Mouse (Mus musculus) heart, embryonic 11.5 days (tissue): ENCODE measurements at regions not wholly inside any gene's neighbourhood (a gene's known extent, or its start where the extent isn't known, plus 50 kb on each side); places are given as distances from the start of the nearest gene placed in this dataset.

Experiments
- ATAC-seq: fragments of 200-750 bp; cut with Nextera tagmentation; replicated peaks from 2 replicates; pipeline ENCODE4 v1.8.0; 2017; ENCODE audit warnings: moderate library complexity; ENCODE audit not compliant: insufficient number of reproducible peaks, low FRiP score, low TSS enrichment
- H3K27ac ChIP-seq: fragments of 300-500 bp; sonication (generic); 2 replicates; pipeline ENCODE4 v1.5.1; 2014; ENCODE audit warnings: mild to moderate bottlenecking, low read depth, low read length
- H3K27me3 ChIP-seq: fragments of 300-500 bp; sonication (generic); 2 replicates; pipeline ENCODE4 v1.6.1; 2014; ENCODE audit warnings: mild to moderate bottlenecking, low read length, mixed read lengths; ENCODE audit not compliant: control insufficient read depth, insufficient read depth
- H3K36me3 ChIP-seq: fragments of 300-500 bp; sonication (generic); 2 replicates; pipeline ENCODE4 v1.6.1; 2014; ENCODE audit warnings: mild to moderate bottlenecking, low read length, moderate library complexity, mixed read lengths; ENCODE audit not compliant: control insufficient read depth, insufficient read depth
- H3K4me1 ChIP-seq: fragments of 300-500 bp; sonication (generic); 2 replicates; pipeline ENCODE4 v1.6.1; 2014; ENCODE audit warnings: low read length; ENCODE audit not compliant: control insufficient read depth, insufficient read depth
- H3K4me2 ChIP-seq: fragments of 300-500 bp; sonication (generic); 2 replicates; pipeline ENCODE4 v1.6.1; 2014; ENCODE audit warnings: mild to moderate bottlenecking, moderate library complexity
- H3K4me3 ChIP-seq: fragments of 300-500 bp; sonication (generic); 2 replicates; pipeline ENCODE4 v1.5.1; 2014; ENCODE audit warnings: low read depth, low read length
- H3K9ac ChIP-seq: fragments of 300-500 bp; sonication (generic); 2 replicates; pipeline ENCODE4 v1.6.1; 2014; ENCODE audit warnings: mild to moderate bottlenecking, low read depth, low read length, moderate library complexity
- H3K9me3 ChIP-seq: fragments of 300-500 bp; sonication (generic); replicated peaks from 2 replicates; pipeline ENCODE4 v1.6.1; 2016; ENCODE audit warnings: low read length; ENCODE audit not compliant: control insufficient read depth
- WGBS: fragments of 180-500 bp; shearing (Covaris S2); extraction: QIAGEN DNeasy Blood & Tissue Kit; methylation state at CpG from one replicate; pipeline ENCODE4 v1.1.7; 2014; ENCODE audit not compliant: insufficient replicate concordance; 5-methylcytosine and 5-hydroxymethylcytosine counted together

DNA sequence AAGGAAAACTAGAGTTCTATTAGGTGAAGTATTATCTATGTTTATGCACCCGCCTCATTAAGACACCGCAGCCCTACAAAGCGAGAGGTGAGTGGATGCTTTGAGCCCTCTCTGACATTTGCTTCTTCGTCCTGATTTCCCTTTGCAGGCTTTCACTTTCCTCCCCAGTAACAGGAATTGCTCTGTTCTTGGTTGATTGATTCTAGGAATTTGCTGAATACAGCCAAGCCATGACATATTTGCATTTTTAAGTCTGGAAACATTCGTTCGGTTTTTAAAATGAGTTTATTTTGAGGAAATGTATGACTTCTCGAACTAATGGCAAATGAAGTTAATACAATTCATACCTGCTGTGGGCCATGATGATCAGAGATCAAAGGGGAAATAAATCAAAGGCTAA lies 246.5 kb upstream of the Prkcq start:
- H3K27me3 ChIP-seq = no peaks in the 10 kb centered on the region
- WGBS = 80% methylated on average over 7 of the region's 7 CpGs
- ATAC-seq = no peak
- H3K4me3 ChIP-seq = no peak overlapping the region
- H3K27ac ChIP-seq = no peak overlapping the region
- no peaks in the 10 kb centered on the region for H3K36me3 ChIP-seq
- no peak overlapping the region for H3K4me2 ChIP-seq
- no peak overlapping the region for H3K9ac ChIP-seq
- no peaks in the 10 kb centered on the region for H3K9me3 ChIP-seq
- no peaks in the 10 kb centered on the region for H3K4me1 ChIP-seq

DNA sequence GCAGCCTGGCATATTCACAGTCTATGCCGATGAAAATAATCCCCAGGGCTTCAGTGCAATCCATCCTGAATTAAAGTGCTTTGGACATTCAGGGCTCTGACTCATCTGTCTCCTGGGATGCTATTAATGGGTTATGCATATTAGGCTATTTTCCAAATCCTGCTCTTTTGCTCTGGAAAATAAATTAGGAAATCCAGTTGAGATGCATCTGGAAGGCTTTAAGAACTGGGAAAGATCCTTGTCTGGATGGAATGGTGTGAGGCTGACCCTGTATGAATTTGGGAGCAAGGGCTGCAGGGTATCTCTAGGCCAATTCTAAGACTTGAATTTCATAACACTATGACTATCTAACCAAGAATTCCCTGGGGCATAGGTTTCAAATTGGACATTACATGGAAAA lies 234.5 kb upstream of the Prkcq start:
- no peak overlapping the region for H3K4me3 ChIP-seq
- H3K27me3 ChIP-seq = no peaks in the 10 kb centered on the region
- H3K4me2 ChIP-seq = no peak overlapping the region
- no peaks in the 10 kb centered on the region for H3K4me1 ChIP-seq
- H3K9me3 ChIP-seq = no peaks in the 10 kb centered on the region
- no peak overlapping the region for H3K9ac ChIP-seq
- no peak for ATAC-seq
- H3K27ac ChIP-seq = no peak overlapping the region
- WGBS = 84% methylated on average over 1 of the region's 1 CpGs
- H3K36me3 ChIP-seq = no peaks in the 10 kb centered on the region

DNA sequence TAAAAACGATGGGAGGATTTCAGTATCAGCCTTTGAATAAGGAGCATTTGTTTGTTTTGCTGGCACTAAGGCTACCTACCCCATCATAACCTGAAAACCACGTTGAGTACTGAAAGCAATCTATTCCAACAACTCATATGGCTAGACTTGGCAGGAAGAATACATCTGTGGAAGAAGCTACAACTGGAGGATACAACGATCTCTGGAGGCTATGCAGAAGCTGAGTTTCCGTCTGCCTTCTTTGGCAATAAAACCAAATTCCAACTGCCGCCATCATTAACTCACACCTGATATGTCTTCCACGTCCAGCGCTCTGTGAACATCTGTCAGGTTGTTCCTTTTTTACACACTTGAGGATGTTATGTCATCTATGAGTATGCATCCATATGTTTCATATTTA lies 206.7 kb upstream of the Prkcq start:
- ATAC-seq = no peak
- H3K9me3 ChIP-seq = no peaks in the 10 kb centered on the region
- H3K36me3 ChIP-seq = no peaks in the 10 kb centered on the region
- no peak overlapping the region for H3K9ac ChIP-seq
- H3K27me3 ChIP-seq = no peaks in the 10 kb centered on the region
- H3K27ac ChIP-seq = no peak overlapping the region
- no peaks in the 10 kb centered on the region for H3K4me1 ChIP-seq
- WGBS = 72% methylated on average over 7 of the region's 7 CpGs
- no peak overlapping the region for H3K4me2 ChIP-seq
- H3K4me3 ChIP-seq = no peak overlapping the region

DNA sequence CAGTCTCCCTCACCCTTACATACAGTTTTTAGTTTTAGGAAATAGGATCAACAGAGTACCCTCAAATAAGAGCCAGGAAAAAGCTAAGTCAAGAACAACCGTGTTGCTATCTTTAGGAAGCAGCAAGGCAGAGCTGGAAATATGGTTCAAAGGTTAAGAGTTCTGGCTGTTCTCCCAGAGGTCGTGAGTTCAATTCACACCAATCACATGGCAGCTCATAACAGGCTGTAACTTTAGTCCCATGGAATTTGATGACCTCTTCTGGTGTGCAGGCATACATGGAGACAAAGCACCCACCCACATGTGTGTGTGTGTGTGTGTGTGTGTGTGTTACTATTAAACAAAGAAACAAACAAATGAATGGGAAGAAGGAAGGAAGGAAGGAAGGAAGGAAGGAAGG lies 205.0 kb upstream of the Prkcq start:
- Histone ChIP-seq H3K4me1 (no peaks in the 10 kb centered on the region), H3K9me3 (no peaks in the 10 kb centered on the region), H3K9ac (no peak overlapping the region), H3K36me3 (no peaks in the 10 kb centered on the region), H3K4me3 (no peak overlapping the region), H3K27me3 (no peaks in the 10 kb centered on the region), H3K27ac (no peak overlapping the region), H3K4me2 (no peak overlapping the region)
- WGBS = 54% methylated on average over 2 of the region's 2 CpGs
- ATAC-seq = no peak

DNA sequence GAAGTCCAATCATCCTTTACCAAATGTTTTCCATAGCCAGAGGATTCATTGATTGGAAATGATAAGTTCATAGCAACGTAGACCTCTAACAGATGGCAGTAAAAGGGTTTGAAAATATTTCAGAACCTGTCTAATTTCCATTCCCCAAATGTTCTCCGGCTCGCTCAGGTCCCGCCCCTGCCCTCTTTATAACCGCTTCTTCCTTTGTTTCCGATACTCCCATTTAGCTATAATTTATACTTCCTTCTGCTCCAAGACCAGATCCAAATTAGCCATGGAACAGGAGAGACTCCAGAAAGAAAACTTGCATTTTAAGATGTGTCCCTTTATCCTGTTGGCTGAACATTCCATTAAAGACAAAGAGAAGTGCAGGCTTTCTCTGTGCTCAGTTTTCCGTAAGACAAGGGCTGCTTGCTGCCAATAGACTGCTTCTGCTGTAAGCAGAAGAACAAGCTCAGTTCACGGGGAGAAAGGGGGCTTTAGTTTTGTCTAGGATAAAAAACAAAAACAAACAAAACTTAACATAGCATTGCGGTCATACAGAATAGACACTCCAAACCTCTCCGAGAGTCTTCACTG lies 202.7 kb upstream of the Prkcq start:
- no peak for ATAC-seq
- no peak overlapping the region for H3K4me3 ChIP-seq
- WGBS = 87% methylated on average over 10 of the region's 10 CpGs
- H3K9ac ChIP-seq = no peak overlapping the region
- H3K27me3 ChIP-seq = no peaks in the 10 kb centered on the region
- H3K4me1 ChIP-seq = no peaks in the 10 kb centered on the region
- no peaks in the 10 kb centered on the region for H3K9me3 ChIP-seq
- H3K36me3 ChIP-seq = no peaks in the 10 kb centered on the region
- H3K4me2 ChIP-seq = no peak overlapping the region
- H3K27ac ChIP-seq = no peak overlapping the region

DNA sequence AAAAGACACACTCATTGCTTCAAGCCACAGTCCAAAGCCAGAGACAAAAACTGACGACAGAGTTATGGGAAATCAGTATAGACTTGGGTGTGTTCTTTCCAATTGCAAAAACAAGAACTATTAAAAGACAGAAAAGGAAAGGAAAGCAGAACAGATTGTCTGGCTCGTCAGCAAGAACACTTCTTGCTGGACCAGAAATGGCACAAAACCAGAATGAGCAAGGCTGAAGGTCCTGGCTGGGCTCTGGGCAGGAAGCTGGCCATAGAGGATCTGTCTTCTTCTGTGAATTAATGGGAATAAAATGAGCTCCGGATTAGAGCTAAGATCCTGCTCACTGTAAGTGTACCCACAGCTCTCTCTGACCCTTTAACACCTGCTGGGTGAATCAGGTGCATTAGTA lies 199.9 kb upstream of the Prkcq start:
- Histone ChIP-seq H3K9ac (no peak overlapping the region), H3K27me3 (no peaks in the 10 kb centered on the region), H3K36me3 (no peaks in the 10 kb centered on the region), H3K4me3 (no peak overlapping the region), H3K27ac (no peak overlapping the region), H3K4me1 (no peaks in the 10 kb centered on the region), H3K9me3 (no peaks in the 10 kb centered on the region), H3K4me2 (no peak overlapping the region)
- ATAC-seq = no peak
- 57% methylated on average over 3 of the region's 3 CpGs for WGBS

DNA sequence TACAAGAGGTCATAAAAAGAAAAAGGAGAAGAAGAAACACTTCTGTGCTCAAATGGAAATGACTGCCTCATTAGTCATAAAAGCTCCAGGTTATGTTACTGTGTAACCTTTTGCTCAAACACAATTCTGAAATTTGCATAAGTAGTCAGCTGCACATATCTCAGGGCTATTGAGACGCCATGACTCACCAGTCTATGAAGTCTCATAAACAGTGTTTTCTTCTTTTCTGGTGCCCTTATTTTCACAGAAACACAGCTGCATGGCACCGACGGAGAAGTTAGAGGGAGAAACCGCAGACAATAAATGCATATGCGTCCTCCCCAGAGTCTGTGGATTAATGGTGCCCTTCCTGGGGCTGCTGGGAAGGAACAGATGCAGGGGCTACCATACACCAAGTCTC lies 193.1 kb upstream of the Prkcq start:
- no peaks in the 10 kb centered on the region for H3K9me3 ChIP-seq
- H3K4me3 ChIP-seq = no peak overlapping the region
- no peak for ATAC-seq
- H3K27ac ChIP-seq = no peak overlapping the region
- no peaks in the 10 kb centered on the region for H3K27me3 ChIP-seq
- H3K4me1 ChIP-seq = no peaks in the 10 kb centered on the region
- 79% methylated on average over 5 of the region's 5 CpGs for WGBS
- H3K4me2 ChIP-seq = no peak overlapping the region
- no peaks in the 10 kb centered on the region for H3K36me3 ChIP-seq
- no peak overlapping the region for H3K9ac ChIP-seq

DNA sequence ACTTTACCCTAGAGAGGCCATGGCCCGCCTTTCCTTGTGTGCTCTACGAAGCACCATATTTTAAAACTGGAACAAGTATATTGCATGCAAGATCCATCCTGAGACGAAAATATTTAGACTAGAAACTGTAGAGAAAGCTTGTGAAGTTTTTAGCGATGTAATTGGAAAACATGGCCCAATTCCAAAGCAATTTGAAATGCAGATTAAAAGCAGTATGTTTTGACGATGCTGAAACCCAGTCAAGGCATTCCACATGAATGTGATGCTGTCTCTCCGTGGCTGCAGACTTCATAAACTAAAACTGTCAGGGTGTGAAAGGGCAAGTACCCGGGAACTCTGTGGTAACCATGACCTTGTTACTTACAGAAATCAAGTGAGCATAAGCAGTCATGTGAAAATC lies 185.8 kb upstream of the Prkcq start:
- ATAC-seq = no peak
- WGBS = 72% methylated on average over 7 of the region's 7 CpGs
- no peak overlapping the region for H3K9ac ChIP-seq

DNA sequence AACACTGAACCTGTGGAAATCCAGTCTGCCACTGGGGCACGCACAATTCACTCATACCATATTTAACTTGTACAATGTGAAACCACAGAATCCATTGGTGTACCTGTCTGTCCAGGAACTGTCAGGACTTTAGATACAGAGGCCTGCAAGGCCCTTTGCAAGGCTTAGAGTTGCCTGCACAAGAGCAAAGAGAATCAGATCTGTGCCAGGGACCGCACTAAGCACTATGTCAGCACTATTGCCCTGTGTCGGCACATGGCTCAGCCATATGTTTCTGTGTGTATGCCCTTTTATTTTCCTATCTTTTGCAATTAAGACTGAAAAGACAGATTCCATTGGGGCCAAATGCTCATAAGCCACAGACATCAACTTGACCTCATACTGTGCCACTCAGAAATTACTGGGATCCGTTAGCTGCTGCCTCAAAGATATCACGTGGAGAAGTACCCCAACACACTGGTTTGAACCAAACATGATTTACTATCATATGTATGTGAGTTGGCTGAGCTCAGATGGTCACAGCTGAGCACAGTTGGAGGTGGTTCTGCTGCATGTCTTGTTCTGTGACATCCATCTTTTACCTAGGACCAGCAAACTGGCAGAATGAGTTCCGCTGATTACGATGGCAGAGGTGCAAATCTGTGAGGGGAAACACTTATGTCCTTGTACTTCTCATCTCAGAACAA lies 181.7 kb upstream of the Prkcq start:
- Histone ChIP-seq H3K27me3 (no peaks in the 10 kb centered on the region), H3K9me3 (no peaks in the 10 kb centered on the region), H3K9ac (no peak overlapping the region), H3K27ac (no peak overlapping the region), H3K4me1 (no peaks in the 10 kb centered on the region), H3K4me2 (no peak overlapping the region), H3K36me3 (no peaks in the 10 kb centered on the region), H3K4me3 (no peak overlapping the region)
- 83% methylated on average over 7 of the region's 7 CpGs for WGBS
- ATAC-seq = no peak

More for the DNA sequence above, 185.8 kb upstream of the Prkcq start:
- no peak overlapping the region for H3K27ac ChIP-seq
- H3K4me2 ChIP-seq = no peak overlapping the region
- no peak overlapping the region for H3K4me3 ChIP-seq
- H3K27me3 ChIP-seq = no peaks in the 10 kb centered on the region
- no peaks in the 10 kb centered on the region for H3K36me3 ChIP-seq
- no peaks in the 10 kb centered on the region for H3K4me1 ChIP-seq
- H3K9me3 ChIP-seq = no peaks in the 10 kb centered on the region
